ENCODE assay signal across 8 mouse cellular contexts in the genomic region with DNA sequence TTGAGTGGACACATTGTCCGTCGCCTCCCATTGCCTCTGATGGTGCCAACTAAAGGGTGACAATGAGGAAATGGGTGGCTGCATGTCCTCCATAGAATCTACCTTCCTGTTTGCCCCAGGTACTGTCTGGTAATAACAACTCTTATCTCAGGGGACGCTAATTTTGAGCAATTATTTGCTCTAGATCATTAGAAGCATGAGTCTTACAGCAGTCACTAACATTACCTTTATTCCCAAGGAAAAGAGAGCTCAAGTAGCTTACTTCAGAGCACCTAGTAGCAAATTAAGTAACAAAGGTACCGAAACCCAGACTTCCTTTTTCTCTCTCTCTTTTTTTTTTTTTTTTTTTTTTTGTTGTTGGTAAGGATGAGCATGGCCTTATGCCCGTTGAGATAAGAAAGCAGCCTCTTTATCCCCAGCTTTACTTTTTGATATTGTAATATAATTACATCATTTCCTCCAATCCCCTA. TPM values are rescaled to one million over a fixed set of nuclear protein-coding genes. Genes with fewer than 3 reads are reported as not detected.
DNase-seq lines count a peak whose midpoint lies in the region; ATAC-seq and TF ChIP-seq lines count a peak whose summit lies in the region.

No protein-coding gene starts in this region.

- H3K27ac ChIP-seq in forebrain, postnatal 0 days (ENCODE audit: low read depth, low read length), result no peak overlapping the region

- ATAC-seq in erythroblast, adult 5-6 weeks (replicated peaks; ENCODE audit: low FRiP score, poor library complexity, severe bottlenecking), result no peak
- no peak for ATAC-seq in forebrain, postnatal 0 days

- H3K27me3 ChIP-seq in erythroblast, embryonic 14.5 days (ENCODE audit: control insufficient read depth), result peaks cover 24% of the 10 kb centered on the region
- H3K27me3 ChIP-seq in forebrain, postnatal 0 days (ENCODE audit: insufficient read depth, low read length), result no peaks in the 10 kb centered on the region

- peak overlapping the region; percentile 84; the same call in 1 of the 2 replicates for H3K9ac ChIP-seq in forebrain, postnatal 0 days

- TF ChIP-seq CTCF in forebrain, postnatal 0 days (IDR thresholded peaks at IDR 0.05; ENCODE audit: low read depth), result no peak

- peaks cover 49% of the 10 kb centered on the region for H3K4me1 ChIP-seq in erythroblast, embryonic 14.5 days (ENCODE audit: control insufficient read depth)
- H3K4me1 ChIP-seq in forebrain, postnatal 0 days (ENCODE audit: insufficient read depth), result peaks cover 22% of the 10 kb centered on the region

- H3K9me3 ChIP-seq in erythroblast, embryonic 14.5 days (ENCODE audit: control insufficient read depth, low read length), result no peaks in the 10 kb centered on the region
- no peaks in the 10 kb centered on the region for H3K9me3 ChIP-seq in forebrain, postnatal 0 days (ENCODE audit: low read length)

- 66% methylated on average over 5 of the region's 5 CpGs for WGBS in forebrain, postnatal 0 days

- peak; percentile 77 for DNase-seq in A20 (ENCODE audit: low read depth, low spot score)
- no peak for DNase-seq in forebrain, postnatal 0 days
- DNase-seq in lung, postnatal 36 days, result peak; percentile 39
- no peak for DNase-seq in adrenal gland, adult 18-20 months (ENCODE audit: low spot score in 2 of 2)
- no peak for DNase-seq in right cerebral cortex, adult 18-20 months
- no peak for DNase-seq in embryo, embryonic 10.5 days (ENCODE audit: low spot score)

- peak overlapping the region; percentile 86 for H3K4me3 ChIP-seq in erythroblast, embryonic 14.5 days (replicated peaks)
- H3K4me3 ChIP-seq in forebrain, postnatal 0 days (ENCODE audit: low read depth, low read length), result peak overlapping the region; percentile 84

- H3K36me3 ChIP-seq in erythroblast, embryonic 14.5 days (ENCODE audit: control insufficient read depth), result peaks cover 9% of the 10 kb centered on the region
- H3K36me3 ChIP-seq in forebrain, postnatal 0 days (ENCODE audit: insufficient read depth), result 0 out of 2 replicates have a peak, but pooled peaks cover 4% of the 10 kb centered on the region

- H3K4me2 ChIP-seq in forebrain, postnatal 0 days (ENCODE audit: low read depth), result peak overlapping the region; percentile 85

RNA-seq across cellular contexts. Expression of a gene that starts 1.2 kb away (rescaled TPM):
- 0.76 and 1.2 TPM in 2 replicates for polyA plus RNA-seq in erythroblast, embryonic 14.5 days (2012)
- total RNA-seq in erythroblast, adult 5-6 weeks (2015; ENCODE audit: low replicate concordance), result 8.2 and 10.0 TPM in 2 replicates
- 9.2 and 15.2 TPM in 2 replicates for total RNA-seq in erythroblast, adult 5-6 weeks (2017; ENCODE audit: low replicate concordance)
- 63.0 and 64.2 TPM in 2 replicates for total RNA-seq in forebrain, postnatal 0 days (2014; rRNA removed)
- 61.0 and 69.8 TPM in 2 replicates for polyA plus RNA-seq in forebrain, postnatal 0 days (2015; fragmentation: Nextera tagmentation; extraction: Ambion mirVana)
- 10 to 100 TPM; 36.9 to 37.5 TPM for total RNA-seq in adrenal gland, adult 18-20 months (2021)

RNA-seq across cellular contexts. Expression of a gene that starts 16.0 kb away (rescaled TPM):
- polyA plus RNA-seq in erythroblast, embryonic 14.5 days (2012), result not detected in 2 replicates
- not detected in 2 replicates for total RNA-seq in erythroblast, adult 5-6 weeks (2015; ENCODE audit: low replicate concordance)
- total RNA-seq in erythroblast, adult 5-6 weeks (2017; ENCODE audit: low replicate concordance), result not detected in 2 replicates
- total RNA-seq in forebrain, postnatal 0 days (2014; rRNA removed), result 11.3 and 13.3 TPM in 2 replicates
- polyA plus RNA-seq in forebrain, postnatal 0 days (2015; fragmentation: Nextera tagmentation; extraction: Ambion mirVana), result 4.6 and 6.1 TPM in 2 replicates
- under 1 TPM in 1 of 2 experiments, not detected in 1; 0.10 TPM for total RNA-seq in adrenal gland, adult 18-20 months (2021)

RNA-seq across cellular contexts. Expression of a gene that starts 49.9 kb away (rescaled TPM):
- polyA plus RNA-seq in erythroblast, embryonic 14.5 days (2012), result 0.58 and 1.0 TPM in 2 replicates
- total RNA-seq in erythroblast, adult 5-6 weeks (2015; ENCODE audit: low replicate concordance), result not detected in 2 replicates
- total RNA-seq in erythroblast, adult 5-6 weeks (2017; ENCODE audit: low replicate concordance), result 2.8 and 4.9 TPM in 2 replicates
- total RNA-seq in forebrain, postnatal 0 days (2014; rRNA removed), result 27.9 and 32.2 TPM in 2 replicates
- 23.5 and 25.5 TPM in 2 replicates for polyA plus RNA-seq in forebrain, postnatal 0 days (2015; fragmentation: Nextera tagmentation; extraction: Ambion mirVana)
- 10 to 100 TPM; 14.6 to 15.3 TPM for total RNA-seq in adrenal gland, adult 18-20 months (2021)

RNA-seq across cellular contexts. Expression of a gene that starts 51.0 kb away (rescaled TPM):
- 69.4 and 72.6 TPM in 2 replicates for polyA plus RNA-seq in erythroblast, embryonic 14.5 days (2012)
- 13.3 and 28.6 TPM in 2 replicates for total RNA-seq in erythroblast, adult 5-6 weeks (2015; ENCODE audit: low replicate concordance)
- 8.5 and 23.9 TPM in 2 replicates for total RNA-seq in erythroblast, adult 5-6 weeks (2017; ENCODE audit: low replicate concordance)
- total RNA-seq in forebrain, postnatal 0 days (2014; rRNA removed), result 133 and 168 TPM in 2 replicates
- 219 and 222 TPM in 2 replicates for polyA plus RNA-seq in forebrain, postnatal 0 days (2015; fragmentation: Nextera tagmentation; extraction: Ambion mirVana)
- 100 to 1,000 TPM; 179 to 198 TPM for total RNA-seq in adrenal gland, adult 18-20 months (2021)

Comparison
In these comparisons a context has a peak if more than half of its experiments do, and no peak if none do; other contexts are left out.
1. DNase-seq: peak in A20 (single experiment) and lung, postnatal 36 days (single experiment); none in forebrain, postnatal 0 days (single experiment), adrenal gland, adult 18-20 months (0 of 2), right cerebral cortex, adult 18-20 months (single experiment) and embryo, embryonic 10.5 days (single experiment).
2. RNA of a gene that starts 16.0 kb away (total RNA-seq): 11.3 to 13.3 TPM in forebrain, postnatal 0 days; 0.10 TPM in adrenal gland, adult 18-20 months and not detected in erythroblast, adult 5-6 weeks; every median in the first group is over 10 times any median in the second.